14 mouse cellular contexts compared by ENCODE assay signal in the genomic region with DNA sequence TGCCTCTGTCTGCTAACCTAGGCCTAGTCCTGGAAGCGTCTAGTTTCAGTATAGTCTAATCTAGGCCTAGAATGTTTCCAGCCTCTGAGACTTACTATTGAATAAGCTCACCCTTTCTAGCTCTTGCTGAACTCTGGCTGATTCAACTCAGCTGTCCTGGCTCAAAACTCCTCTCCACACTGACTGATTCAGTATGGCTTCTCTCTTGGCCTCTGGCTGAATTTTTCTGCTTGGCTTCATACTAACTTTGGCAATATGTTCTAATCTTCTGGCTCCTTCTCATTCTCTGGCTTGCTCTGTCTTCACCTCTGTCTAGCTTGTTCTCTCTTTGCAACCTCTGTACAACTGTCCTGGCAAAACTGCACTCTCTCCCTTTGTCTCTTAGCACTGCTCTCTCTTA. TPM values are rescaled to one million over a fixed set of nuclear protein-coding genes. Genes with fewer than 3 reads are reported as not detected.
A peak's percentile ranks its signal among the peaks of the same experiment; 100 is the strongest.
DNase-seq lines count a peak whose midpoint lies in the region; ATAC-seq lines count a peak whose summit lies in the region.
"Had no signal": no experiment of that assay in that cellular context is flagged by ENCODE, and none has a peak within 500 bp of the region (broad histone marks: within the 10 kb centered on the region; RNA-seq: fewer than 3 reads in every experiment).

No protein-coding gene starts in this region.

- no peak for ATAC-seq in liver, embryonic 15.5 days (ENCODE audit: insufficient read depth)
- ATAC-seq: forebrain, postnatal 0 days had no signal

- 75% methylated on average over 1 of the region's 1 CpGs for WGBS in liver, embryonic 15.5 days (ENCODE audit: insufficient replicate concordance)

- H3K9me3 ChIP-seq in liver, embryonic 15.5 days (replicated peaks) = no peaks in the 10 kb centered on the region
- H3K9me3 ChIP-seq: embryonic facial prominence, embryonic 13.5 days; hindbrain, embryonic 15.5 days had no signal

- no peak overlapping the region for H3K4me2 ChIP-seq in liver, embryonic 15.5 days
- H3K4me2 ChIP-seq: embryonic facial prominence, embryonic 13.5 days; hindbrain, embryonic 15.5 days had no signal

- no peaks in the 10 kb centered on the region for H3K27me3 ChIP-seq in liver, embryonic 15.5 days
- H3K27me3 ChIP-seq: embryonic facial prominence, embryonic 13.5 days; hindbrain, embryonic 15.5 days had no signal

- peaks cover 42% of the 10 kb centered on the region for H3K4me1 ChIP-seq in brown adipose tissue, adult 24 weeks (ENCODE audit: control insufficient read depth, insufficient read depth, insufficient read length, low read length)
- peaks cover 50% of the 10 kb centered on the region for H3K4me1 ChIP-seq in liver, embryonic 15.5 days (replicated peaks)

- no peak overlapping the region for H3K9ac ChIP-seq in liver, embryonic 15.5 days
- H3K9ac ChIP-seq: embryonic facial prominence, embryonic 13.5 days; forebrain, postnatal 0 days; hindbrain, embryonic 15.5 days had no signal

- no peak overlapping the region for H3K4me3 ChIP-seq in brown adipose tissue, adult 24 weeks (ENCODE audit: insufficient read depth, low read depth, low read length)
- no peak overlapping the region for H3K4me3 ChIP-seq in liver, embryonic 15.5 days (replicated peaks)
- H3K4me3 ChIP-seq: embryonic facial prominence, embryonic 13.5 days; hindbrain, embryonic 15.5 days had no signal

- DNase-seq in kidney, adult 9 months = peak; percentile 50
- no peak for DNase-seq in kidney, adult 8-10 months
- DNase-seq in NIH3T3 (ENCODE audit: low read depth) = peak; percentile 83
- DNase-seq in left cerebral cortex, adult 18-20 months (ENCODE audit: low spot score in 2 of 2) = no peak
- no peak for DNase-seq in adrenal gland, postnatal 10 days
- DNase-seq: cerebellum, postnatal 10 days; forebrain, postnatal 0 days; midbrain, embryonic 14.5 days; right cerebral cortex, postnatal 4 days had no signal

- H3K36me3 ChIP-seq in liver, embryonic 15.5 days (replicated peaks) = peaks cover 29% of the 10 kb centered on the region

- H3K27ac ChIP-seq in brown adipose tissue, adult 24 weeks (replicated peaks; ENCODE audit: low read depth, low read length) = peak overlapping the region; percentile 32
- H3K27ac ChIP-seq in liver, embryonic 15.5 days (replicated peaks) = peak overlapping the region; percentile 1; the same call in 1 of the 2 replicates
- H3K27ac ChIP-seq: embryonic facial prominence, embryonic 13.5 days; hindbrain, embryonic 15.5 days; macrophage had no signal

RNA-seq across cellular contexts. Expression of a gene that starts 35.7 kb away (rescaled TPM):
- 12.1 and 13.5 TPM in 2 replicates for polyA plus RNA-seq in brown adipose tissue, adult 24 weeks (2012; ENCODE audit: insufficient read depth, insufficient read length, missing spikeins)
- 6.3 and 7.8 TPM in 2 replicates for polyA plus RNA-seq in liver, embryonic 15.5 days (2015; fragmentation: Nextera tagmentation; extraction: Ambion mirVana)
- total RNA-seq in left cerebral cortex, adult 18-20 months (2021) = 10 to 100 TPM; 44.2 to 49.4 TPM
- total RNA-seq in adrenal gland, postnatal 10 days (2021) = 10 to 100 TPM; 13.9 to 22.1 TPM

RNA-seq across cellular contexts. Expression of a gene that starts 59.7 kb away (rescaled TPM):
- polyA plus RNA-seq in brown adipose tissue, adult 24 weeks (2012; ENCODE audit: insufficient read depth, insufficient read length, missing spikeins) = 0.20 TPM in 1 of 2 replicates, not detected in the other
- 0.01 and 0.08 TPM in 2 replicates for polyA plus RNA-seq in liver, embryonic 15.5 days (2015; fragmentation: Nextera tagmentation; extraction: Ambion mirVana)
- total RNA-seq in left cerebral cortex, adult 18-20 months (2021) = 1 to 10 TPM; 4.3 to 5.3 TPM
- 1 to 10 TPM; 4.4 to 6.5 TPM for total RNA-seq in adrenal gland, postnatal 10 days (2021)
- polyA plus RNA-seq: macrophage had no signal

Comparison
In these comparisons a context has a peak if more than half of its experiments do, and no peak if none do; other contexts are left out.
1. DNase-seq: peak in kidney, adult 9 months (single experiment) and NIH3T3 (single experiment); none in kidney, adult 8-10 months (0 of 2), left cerebral cortex, adult 18-20 months (0 of 2) and adrenal gland, postnatal 10 days (single experiment).